Mouse (Mus musculus) pancreas, adult 10 weeks (tissue): ENCODE measurements around the gene Srd5a1. TPM values are rescaled to one million over a fixed set of nuclear protein-coding genes. Genes with fewer than 3 reads are reported as not detected.

Experiments used
- polyA plus RNA-seq: library from polyadenylated mRNA; stranded (reverse); fragments of 350-450 nt; fragmentation: Illumina TruSeq; extraction: RNeasy Lipid Tissue Mini Kit (QIAGEN cat#74804); gene quantifications from one replicate; pipeline ENCODE4 v1.2.3, GENCODE M21; 2015; ENCODE audit warnings: low read depth, low replicate concordance; ENCODE audit not compliant: insufficient read depth

Gene Srd5a1
- polyA plus RNA-seq: 0.50 TPM

DNA sequence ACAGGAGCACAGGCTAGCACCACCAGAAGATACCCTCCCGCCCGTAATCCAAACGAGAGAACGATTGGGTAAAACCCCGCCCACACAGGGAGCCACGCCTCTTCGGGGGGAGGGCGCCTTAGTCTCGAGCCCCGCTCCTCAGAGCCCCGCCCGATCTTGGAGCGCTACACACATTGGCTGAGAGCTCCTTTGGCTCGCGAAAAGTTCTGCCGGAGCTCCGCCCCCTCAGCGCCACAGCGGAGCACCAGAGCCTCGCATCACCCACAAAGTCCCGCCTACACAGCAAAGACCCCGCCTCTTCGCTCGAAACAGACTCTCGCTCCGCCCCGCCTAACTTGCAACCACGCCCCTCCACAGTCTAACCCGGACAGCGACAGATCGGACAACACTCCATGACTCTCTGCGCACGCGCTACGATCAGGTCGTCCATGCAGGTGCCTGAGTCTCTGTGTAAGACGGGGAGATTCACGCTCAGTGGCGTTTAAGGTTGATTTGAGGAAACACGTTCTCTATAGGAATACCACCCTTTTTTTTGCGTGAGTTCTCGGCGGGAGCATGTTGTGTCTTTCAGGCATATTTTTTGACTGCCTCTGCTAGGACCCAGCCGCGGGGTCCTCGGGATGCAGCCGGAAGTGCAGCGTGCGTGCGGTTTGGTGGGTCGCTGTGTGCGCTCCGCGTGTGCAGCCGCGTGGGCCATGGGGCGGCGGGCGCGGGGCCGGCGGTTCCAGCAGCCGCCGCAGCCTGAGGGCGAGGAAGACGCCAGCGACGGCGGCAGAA is at the start of gene Srd5a1:
Srd5a1 (minus strand) TSS at position 45 of the 777 bp plus-strand sequence.

DNA sequence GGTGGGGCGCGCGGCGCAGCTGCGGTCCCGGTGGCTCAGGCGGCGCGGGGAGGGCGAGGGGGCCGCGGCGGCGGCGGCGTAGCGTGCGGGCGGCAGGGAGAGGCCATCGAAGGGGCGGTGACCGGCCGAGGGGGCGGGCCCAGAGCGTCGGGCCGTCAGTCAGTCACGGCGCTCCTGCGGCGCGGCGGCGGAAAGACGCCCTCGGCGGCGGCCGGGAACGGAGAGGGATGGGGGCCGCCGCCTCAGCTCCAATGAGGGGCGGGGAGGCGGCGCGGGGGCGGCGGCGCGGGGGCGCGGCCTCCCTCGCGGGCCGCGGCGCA is 76.9 kb downstream of the Srd5a1 start, which contains the start of gene Tent4a:
Tent4a (minus strand) TSS at position 284 of the 320 bp plus-strand sequence.

GRCm38 (mm10) chr13:69533405-69534333 is 77.6 kb downstream of the Srd5a1 start, which contains the start of gene Nsun2:
TSS of gene Nsun2 (plus strand) at chr13:69533746.

Other genes with a start within 250 kb of the Srd5a1 start
- 10.2 TPM for gene Nsun2, start 77.7 kb downstream of the Srd5a1 start, polyA plus RNA-seq
- 3.2 TPM for gene Tent4a, start 76.8 kb downstream of the Srd5a1 start, polyA plus RNA-seq
- gene Ube2ql1, start 128.4 kb upstream of the Srd5a1 start, polyA plus RNA-seq: not detected
- 20.6 TPM for gene Med10, start 191.0 kb upstream of the Srd5a1 start, polyA plus RNA-seq